Mouse (Mus musculus): ENCODE data around the gene Smo.

The Smo gene

DNA sequence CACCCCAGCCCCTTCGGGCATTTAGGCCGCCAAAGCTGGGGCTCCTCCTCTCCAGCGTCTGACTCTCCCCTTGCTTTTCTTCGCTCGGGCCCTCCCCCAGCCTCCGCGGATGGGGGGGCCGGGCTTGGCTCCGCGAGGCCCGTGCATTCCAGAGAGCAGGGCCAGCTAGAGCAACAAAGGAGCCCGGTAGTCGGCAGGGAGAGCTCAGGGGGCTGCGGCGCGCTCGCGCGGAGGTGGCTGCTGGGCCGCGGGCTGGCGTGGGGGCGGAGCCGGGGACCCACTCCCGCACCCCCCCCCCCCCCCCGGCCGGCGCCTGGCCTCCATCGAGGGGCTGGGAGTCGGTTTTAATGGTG, at the start of gene Smo:
Gene Smo, plus strand, starts transcription at position 168 of the 353 bp plus-strand sequence.
- peak in 1 of 2 experiments; percentile 66 for DNase-seq (ENCODE audit: low spot score in 2 of 2)

DNA sequence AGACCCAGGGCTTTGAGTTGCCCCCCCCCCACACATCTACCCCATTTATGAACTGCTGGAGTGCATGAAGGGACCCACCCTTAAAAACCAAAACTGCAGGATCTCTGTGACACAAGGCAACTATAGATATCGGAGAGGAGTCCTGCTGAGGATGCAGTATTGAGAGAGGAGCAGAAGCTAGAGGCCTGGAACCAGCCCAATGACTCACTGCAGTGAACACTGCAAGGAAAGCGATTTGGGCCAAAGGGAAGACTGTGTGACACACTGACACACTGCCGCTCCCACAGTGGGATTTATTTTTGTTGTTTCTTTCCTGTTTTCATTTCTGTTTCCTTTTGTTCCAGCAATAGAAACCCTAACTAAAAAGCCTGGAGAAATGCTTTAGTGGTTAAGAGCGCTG, 49.4 kb upstream of the Smo start:
- DNase-seq (ENCODE audit: low spot score in 2 of 2): no peak

DNA sequence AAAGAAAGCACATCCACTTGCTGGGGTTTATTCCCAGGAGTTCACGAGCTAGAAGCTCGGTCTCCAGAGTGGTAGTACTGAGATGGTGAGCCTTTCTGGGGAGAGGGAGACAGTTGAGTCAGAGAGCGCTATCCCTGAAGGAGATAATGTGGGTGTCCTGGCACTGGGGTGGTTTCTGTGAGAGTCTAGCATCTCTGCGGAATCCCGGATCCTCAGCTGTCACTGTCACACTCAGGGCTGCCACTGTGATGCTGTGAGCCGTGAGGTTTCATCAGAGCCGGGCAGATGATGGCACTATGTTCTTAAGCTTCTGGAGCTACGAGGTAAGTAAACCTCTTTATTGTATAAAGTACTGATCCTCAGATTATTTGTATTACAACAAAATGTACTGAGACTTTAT, 45.8 kb upstream of the Smo start:
- no peak for DNase-seq (ENCODE audit: low spot score in 2 of 2)

DNA sequence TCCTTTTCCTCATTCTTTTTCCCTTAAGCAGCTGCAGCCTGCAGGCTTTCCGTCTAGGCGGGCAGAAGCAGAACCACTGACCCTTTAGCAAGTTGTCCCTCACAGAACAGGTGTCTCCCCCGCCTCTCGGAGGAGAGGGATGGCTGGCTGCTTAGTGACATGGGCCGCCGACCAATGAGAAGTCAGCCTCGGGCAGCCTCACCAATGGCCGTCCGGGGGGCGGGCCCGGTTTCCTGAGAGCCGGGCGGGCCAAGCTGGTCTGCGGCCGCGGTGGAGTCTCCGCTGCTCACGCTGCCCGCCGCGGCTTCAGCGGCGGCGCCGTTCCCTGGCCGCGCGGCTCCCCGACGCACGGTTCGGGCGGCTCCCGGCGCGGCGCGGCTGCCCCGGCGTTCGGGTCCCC, 41.4 kb upstream of the Smo start, which contains the start of gene Tspan33:
Gene Tspan33, plus strand, starts transcription at position 270 of the 400 bp plus-strand sequence.
- DNase-seq (ENCODE audit: low spot score in 2 of 2): peak; percentile 81 to 90

DNA sequence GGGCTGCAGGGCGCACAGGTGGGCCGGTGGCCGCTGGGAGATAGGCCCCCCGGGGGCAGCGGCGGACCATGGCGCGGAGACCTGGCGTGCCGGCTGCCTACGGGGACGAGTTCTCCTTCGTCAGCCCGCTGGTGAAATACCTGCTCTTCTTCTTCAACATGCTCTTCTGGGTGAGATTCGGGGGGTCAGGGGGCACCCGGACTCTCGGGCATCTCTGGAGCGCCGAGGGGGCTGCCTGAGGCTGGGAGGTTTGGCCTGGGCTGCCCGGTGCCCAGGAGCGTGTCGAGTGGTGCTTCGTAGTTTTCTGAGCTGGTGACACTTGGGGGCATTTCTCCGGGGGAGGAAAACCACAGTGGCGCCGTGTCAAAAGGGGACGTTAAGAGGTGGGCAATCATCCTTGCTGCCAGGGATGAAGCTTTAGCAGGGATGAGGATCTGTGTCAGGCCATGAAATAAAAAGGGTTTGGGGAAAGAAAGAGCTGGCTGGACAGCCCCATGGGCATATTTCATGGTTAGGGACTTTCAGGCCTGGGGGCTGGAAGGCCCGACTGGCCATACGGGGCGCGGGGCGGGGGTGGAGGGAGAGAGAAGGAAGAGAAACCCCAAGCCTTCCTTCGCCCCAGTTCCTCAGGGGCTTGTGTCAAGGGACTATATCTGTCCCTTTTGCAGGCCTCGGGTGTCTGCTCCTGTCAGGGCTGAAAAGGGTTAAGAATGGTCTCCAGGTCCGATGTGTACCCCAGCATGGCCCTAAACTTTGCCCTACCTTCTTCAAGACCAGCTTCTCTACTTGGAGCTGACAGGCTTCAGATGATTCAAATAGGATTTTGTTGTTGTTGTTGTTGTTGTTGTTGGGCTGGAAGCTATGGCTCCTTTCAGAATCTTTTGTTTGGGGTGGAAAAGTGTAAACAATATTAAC, 40.7 kb upstream of the Smo start:
- no peak for DNase-seq (ENCODE audit: low spot score in 2 of 2)

DNA sequence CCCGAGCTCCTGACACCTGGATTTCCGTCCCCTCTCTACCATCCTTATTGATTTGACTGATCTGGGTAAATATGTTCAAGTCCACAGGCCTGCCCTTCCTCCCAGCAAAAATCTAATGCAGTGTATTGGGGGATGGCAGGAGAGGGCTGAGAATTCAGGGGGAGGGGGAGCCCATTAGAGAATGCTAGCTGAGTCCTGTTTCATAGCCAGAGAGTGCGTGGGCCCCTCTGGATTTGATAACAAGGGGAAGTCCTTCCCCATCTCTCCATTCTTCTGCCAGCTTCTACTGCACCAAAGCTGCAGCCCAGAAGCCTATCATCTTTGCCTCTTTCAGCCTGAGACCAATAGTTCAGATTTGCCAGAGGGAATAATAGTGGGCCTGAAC, 40.0 kb upstream of the Smo start:
- no peak for DNase-seq (ENCODE audit: low spot score in 2 of 2)

DNA sequence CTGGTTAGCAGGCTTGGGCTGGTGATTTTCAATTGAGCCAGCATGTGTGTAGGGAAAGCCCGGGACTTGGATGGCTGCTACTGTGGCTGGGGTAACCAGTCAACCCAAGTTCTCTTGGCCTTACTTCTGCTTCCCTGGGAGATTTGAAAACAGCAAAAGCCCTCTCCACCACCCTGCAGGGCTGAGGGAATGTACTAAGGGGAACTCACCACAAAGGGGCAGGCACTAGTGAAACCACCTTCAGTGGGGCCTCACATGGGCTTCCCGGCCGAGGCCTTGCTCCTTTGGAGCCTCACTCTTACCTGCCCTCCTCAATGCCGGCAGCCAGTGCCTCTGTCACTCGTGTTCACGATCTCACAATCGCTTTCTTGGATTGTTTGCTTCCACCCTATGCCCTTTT, 39.3 kb upstream of the Smo start:
- DNase-seq (ENCODE audit: low spot score in 2 of 2): no peak

DNA sequence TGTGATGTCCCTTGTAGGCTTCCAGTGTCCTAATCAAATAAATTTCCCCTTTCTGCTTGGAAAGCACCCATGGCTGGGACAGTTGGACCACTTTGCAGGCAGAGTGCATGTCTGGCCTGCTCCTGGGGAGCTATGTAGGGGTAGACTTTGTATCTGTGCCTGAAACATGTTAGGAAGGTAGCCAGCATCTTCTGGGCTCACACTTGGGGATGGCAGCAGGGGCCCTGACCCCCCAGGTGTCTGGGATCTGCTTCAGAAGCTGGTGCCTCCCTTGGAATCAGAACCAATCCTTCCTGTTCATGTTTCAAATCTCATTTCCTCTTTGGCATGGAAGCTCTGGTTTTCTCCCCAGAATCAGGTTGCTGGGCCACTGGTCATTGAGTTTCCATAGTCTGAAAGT, 38.2 kb upstream of the Smo start:
- DNase-seq (ENCODE audit: low spot score in 2 of 2): no peak

DNA sequence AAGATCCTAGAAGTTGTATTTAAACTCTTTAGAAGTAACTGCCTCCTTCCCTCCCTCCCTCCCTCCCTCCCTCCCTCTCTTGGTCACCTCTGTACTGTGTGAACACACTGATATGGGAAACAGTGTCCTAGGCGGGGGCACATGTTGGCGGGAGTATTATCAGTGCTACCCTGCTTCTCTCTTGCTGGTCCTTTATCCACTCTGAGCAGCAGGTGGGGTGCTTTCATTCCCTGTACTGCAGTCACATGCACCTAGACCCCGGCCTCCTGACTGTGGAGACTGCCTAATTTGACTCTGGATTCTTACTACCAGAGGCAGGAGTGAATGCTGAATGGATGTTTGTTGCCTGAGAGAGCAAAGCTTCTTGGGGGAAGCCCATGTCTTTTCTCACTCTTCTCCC, 37.8 kb upstream of the Smo start:
- no peak for DNase-seq (ENCODE audit: low spot score in 2 of 2)

DNA sequence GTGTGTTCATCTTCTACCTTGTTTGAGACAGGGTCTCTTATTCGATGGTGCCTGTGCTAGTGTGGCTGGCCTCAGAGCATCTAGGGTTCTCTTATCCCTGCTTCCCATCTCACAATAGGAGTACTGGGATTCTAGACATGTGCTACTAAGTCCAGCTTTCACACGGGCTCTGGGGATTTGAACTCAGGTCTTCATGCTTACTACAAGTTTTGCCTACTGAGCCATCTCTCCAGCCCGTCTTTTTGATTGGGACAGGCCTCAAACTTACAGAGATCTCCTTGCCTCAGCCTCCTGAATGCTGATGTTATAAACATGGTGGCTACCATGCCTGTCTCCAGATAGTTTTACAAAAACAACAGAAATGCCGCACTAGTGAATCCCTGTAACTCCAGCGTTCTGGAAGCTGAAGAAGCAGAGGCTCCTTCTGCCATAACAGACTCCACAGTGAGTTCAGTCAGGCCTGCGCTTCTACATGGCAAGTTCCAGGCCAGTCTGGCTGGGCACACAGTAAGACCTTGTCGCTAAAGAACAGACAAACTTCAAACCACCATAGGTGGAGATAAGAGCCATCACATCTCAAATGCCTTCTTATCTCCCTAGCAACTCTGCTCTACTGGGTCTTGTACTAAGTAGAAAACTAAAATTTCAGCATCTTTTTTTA, 36.1 kb upstream of the Smo start:
- no peak for DNase-seq (ENCODE audit: low spot score in 2 of 2)

DNA sequence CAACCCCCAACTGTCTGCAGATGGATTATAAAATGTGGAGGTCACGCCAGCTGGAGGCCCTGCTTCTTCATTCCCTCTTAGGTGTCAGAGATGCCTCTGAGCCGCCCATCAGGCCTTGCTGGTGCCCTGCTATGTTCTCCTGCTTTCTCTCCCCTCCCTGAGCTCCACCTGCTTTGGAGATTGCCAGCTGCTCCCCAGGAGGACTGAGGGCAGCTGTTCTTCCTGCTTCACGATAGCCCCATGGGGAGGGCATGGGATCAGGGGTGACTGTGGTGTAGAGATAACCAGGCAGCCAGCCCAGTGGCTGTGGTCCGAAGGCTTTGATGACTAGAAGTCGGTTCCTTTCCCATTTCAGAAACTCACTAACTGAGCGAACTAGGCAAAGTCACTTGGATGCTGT, 34.3 kb upstream of the Smo start:
- no peak for DNase-seq (ENCODE audit: low spot score in 2 of 2)

DNA sequence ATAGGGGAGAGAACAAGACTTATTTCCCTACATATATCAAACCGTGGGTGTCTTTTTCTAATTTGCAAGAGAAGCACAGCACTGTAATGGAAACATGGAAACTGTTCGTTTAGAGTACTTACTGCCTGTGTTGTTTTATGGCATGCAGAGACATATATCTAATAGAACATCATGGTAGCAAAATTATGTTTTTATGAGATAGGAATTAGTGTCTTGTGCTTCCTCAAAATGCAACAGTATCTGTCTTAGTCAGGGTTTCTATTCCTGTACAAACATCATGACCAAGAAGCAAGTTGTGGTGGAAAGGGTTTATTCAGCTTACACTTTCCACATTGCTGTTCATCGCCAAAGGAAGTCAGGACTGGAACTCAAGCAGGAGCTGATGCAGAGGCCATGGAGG, 33.2 kb upstream of the Smo start:
- DNase-seq (ENCODE audit: low spot score in 2 of 2): no peak

DNA sequence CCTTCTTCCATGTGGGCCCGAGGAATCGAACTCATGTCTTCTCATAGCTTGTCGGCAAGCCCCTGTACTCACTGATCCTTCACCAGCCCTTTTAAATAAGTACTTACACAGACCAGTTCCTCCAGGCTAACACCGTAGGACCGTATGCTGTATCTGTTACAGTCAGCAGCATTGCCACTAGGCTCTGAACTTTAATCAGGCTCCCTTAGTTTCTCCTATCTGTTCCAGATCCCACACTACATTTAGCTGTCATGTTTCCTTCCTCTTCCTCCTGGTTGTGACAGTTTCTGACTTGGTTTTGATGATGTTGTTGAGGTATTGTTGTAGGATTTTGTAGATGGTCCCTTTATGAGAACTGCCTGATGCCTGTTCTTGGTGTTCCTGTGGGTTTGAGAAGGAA, 31.2 kb upstream of the Smo start:
- no peak for DNase-seq (ENCODE audit: low spot score in 2 of 2)

DNA sequence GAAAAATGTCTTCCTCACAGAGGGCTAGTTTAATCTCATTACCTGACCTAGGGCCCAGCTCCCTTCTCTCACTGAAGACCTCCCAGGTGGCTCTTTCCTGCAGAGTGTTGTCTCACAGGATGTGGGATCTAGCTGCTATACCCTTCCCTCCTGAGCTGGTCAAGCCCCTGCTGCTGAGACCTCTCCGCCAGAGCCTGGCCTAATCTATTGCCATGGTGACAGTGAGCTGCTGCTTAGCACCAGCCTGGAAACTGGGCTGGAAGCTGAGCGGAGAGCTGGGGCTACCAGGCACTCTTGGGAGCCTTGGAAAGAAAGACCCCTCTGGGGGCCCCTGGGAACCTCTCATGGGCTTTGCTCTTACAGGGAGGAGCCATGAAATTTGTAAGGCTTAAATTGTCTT, 27.4 kb upstream of the Smo start:
- DNase-seq (ENCODE audit: low spot score in 2 of 2): no peak

DNA sequence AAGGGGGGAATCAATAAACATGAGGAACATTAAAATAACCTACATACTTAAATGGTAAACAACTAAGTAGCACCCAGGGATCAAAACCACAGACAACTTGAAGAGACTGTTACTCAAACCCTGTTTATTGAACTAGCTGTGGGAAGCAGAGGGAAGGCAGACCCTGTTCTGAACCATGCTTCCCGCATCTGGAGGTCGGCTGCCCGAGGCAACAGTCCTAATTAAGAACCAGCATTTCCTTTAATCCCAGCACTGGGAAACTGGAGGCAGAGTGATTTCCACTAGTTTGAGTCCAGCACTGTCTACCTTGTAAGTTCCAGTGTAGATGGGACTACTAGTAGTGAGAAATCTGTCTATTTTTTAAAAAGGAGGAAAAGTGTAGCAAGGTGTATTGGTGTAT, 24.0 kb upstream of the Smo start:
- DNase-seq (ENCODE audit: low spot score in 2 of 2): no peak

DNA sequence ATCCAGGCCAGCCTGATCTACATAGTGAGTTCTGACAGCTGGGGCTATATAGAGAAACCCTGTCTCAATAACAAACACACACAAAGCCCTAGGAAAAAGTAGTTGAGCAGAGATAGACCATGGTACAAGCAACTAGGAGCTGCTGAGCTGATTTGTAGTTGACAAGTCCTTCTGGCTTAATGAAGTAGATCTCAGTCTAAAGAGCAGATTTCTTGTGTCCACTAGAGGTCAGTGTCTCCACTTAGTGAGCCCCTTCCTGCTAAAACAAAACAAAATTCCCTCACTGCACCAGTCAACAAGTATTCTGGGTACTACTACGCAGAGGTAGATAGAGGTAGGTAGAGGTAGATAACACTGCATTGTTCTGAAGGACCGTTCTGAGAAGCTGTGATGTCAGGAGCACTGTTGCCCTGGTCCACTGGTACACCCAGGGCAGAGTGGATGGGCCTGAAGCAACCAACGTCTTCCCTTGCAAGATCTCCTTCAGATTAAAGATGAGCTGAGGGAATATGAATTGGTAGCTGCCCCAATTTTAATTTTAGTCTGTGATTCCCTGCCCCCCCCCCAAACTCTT, 23.2 kb upstream of the Smo start:
- no peak for DNase-seq (ENCODE audit: low spot score in 2 of 2)

DNA sequence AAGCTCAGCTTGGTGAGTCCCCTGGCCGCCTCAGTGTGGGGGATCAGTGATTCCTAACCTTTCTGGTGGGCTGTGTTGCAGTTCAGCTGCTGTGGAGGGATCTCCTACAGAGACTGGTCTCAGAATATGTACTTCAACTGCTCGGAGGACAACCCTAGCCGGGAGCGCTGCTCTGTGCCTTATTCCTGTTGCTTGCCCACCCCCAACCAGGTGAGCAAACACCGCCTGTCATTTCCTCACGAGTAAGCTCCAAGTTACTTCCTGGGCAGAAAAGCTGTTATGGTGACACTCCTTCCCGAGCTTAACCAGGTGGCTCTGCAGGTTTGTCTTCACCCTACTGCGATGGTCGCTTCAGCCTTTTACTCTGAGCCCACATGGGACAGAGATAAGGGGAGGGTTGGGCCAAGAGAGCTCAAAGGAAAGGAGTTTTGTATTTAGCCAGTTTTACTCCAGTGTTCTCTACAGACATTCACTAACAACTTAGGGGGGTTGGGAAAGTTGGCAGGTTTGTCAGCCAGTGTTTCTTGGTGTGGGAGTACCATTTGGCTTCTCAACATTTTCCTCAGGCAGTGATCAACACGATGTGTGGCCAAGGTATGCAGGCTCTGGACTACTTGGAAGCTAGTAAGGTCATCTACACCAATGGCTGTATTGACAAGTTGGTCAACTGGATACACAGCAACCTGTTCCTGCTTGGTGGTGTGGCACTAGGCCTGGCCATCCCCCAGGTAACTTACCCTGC, 18.5 kb upstream of the Smo start:
- no peak for DNase-seq (ENCODE audit: low spot score in 2 of 2)

DNA sequence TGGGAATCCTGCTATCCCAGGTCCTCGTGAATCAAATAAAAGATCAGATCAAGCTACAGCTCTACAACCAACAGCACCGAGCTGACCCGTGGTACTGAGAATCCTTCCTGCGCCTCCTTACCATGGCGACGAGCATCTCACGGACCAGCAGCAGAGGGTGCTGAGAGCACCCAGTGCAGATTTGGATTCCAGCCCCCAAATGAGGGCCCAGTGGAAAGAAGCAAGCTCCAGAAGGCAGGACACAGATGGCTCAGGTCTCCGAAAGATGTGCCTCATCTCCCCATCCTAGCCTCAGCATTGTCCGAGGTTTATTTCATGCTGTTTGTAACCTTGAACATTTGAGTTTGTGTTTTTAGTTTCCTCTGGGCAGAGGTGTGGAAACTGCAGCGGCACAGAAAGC, 17.8 kb upstream of the Smo start:
- no peak for DNase-seq (ENCODE audit: low spot score in 2 of 2)

DNA sequence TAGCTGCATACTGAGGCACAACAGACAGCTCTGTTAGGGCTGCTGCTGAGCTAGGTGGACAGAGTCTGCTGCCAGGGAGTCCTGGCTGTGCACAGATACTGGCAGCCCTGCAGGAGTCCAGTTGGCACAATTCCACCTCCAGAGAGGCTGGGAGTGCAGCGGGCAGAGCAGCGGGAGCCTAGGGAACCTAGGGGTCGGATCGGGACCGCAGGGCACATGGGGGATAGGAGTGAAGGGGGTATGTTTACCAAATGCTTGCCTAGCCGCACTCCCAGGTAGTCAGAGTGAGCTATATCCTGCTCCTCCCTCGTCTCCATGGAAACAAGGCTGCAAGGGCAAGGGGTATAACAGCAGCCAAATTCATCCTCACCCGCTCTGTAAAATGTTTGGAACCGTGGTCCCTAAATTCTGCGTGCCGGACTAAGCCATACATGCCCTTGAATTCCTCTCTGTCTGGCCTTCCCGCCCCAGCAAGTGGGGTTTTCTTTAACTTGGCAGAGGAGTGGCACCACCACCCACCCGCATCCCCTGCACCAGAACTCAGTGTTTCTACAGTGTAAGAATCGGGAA, 17.3 kb upstream of the Smo start:
- no peak for DNase-seq (ENCODE audit: low spot score in 2 of 2)

DNA sequence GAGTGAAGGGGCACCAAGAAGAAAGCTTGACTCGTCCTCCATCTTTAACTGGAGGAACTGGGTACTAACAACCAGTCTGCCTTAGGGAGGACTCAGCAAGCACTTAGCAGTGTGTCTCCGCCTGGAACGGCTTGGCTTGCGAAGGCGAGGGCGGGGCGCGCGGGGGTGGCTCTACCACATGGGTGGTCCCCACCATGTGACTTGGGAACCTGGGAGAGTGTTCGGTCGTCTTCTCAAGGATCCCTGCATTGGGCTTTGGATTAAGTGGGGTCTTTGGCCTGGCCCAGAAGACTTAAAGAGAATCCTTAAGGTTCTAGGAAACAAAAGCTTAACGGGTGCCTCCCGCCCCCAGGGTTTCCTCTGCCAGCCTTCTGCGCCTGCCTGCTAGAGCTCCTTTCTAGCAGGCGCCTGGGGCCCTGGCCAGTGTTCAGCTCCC, 16.4 kb upstream of the Smo start:
- DNase-seq (ENCODE audit: low spot score in 2 of 2): peak in 1 of 2 experiments; percentile 66

DNA sequence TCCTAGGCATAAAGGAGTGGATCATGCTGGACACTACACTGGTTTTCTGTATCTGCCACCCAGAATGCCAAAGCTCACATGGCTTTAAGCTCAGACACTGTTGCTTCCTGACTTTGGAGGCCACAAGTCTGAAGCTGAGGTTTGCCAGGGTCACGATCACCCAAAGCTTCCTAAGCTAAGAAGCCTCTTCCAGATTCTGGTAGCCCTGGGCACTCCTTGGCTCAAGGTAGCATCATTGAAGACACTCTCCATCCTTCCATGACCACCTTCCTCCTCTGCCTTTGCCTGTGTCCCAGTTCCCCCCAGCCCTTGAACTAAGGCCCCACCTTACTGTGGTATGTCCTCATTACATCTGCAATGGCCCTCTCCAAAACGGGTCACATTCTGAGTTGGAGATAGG, 13.4 kb upstream of the Smo start:
- no peak for DNase-seq (ENCODE audit: low spot score in 2 of 2)

All from urinary bladder, adult 18-20 months (tissue).